8 mouse cellular contexts compared by ENCODE assay signal in genomic region chr16:22358701-22359354, GRCm38 (mm10).
A peak's percentile ranks its signal among the peaks of the same experiment; 100 is the strongest.
DNase-seq lines count a peak whose midpoint lies in the region; ATAC-seq and TF ChIP-seq lines count a peak whose summit lies in the region.

No protein-coding gene starts in this region.

- no peak overlapping the region for H3K4me3 ChIP-seq in kidney, postnatal 0 days (replicated peaks; ENCODE audit: low read depth, low read length)
- no peak overlapping the region for H3K4me3 ChIP-seq in hindbrain, embryonic 15.5 days
- H3K4me3 ChIP-seq in liver, postnatal 0 days (ENCODE audit: low read depth, low read length): no peak overlapping the region; the same call in 1 of the 2 replicates

- ATAC-seq in kidney, postnatal 0 days (replicated peaks; ENCODE audit: low FRiP score, low read depth): no peak
- no peak for ATAC-seq in hindbrain, embryonic 15.5 days (ENCODE audit: low FRiP score, low read depth)
- ATAC-seq in liver, postnatal 0 days: no peak; the same call in 1 of the 2 replicates

- peak overlapping the region; percentile 44 for H3K4me2 ChIP-seq in kidney, postnatal 0 days (ENCODE audit: low read length)
- peak overlapping the region; percentile 36 for H3K4me2 ChIP-seq in hindbrain, embryonic 15.5 days
- peak overlapping the region; percentile 44 for H3K4me2 ChIP-seq in liver, postnatal 0 days (ENCODE audit: low read depth, low read length)

- no peaks in the 10 kb centered on the region for H3K36me3 ChIP-seq in kidney, postnatal 0 days (ENCODE audit: insufficient read depth, low read length)
- no peaks in the 10 kb centered on the region for H3K36me3 ChIP-seq in hindbrain, embryonic 15.5 days
- H3K36me3 ChIP-seq in liver, postnatal 0 days (replicated peaks; ENCODE audit: insufficient read depth, low read length): no peaks in the 10 kb centered on the region

- 18% methylated on average over 18 of the region's 18 CpGs for WGBS in kidney, postnatal 0 days
- WGBS in hindbrain, embryonic 15.5 days: 24% methylated on average over 18 of the region's 18 CpGs
- 12% methylated on average over 18 of the region's 18 CpGs for WGBS in liver, postnatal 0 days (ENCODE audit: insufficient replicate concordance)

- DNase-seq in kidney, postnatal 0 days (ENCODE audit: low spot score): no peak
- no peak for DNase-seq in kidney, adult 8-10 months
- DNase-seq in adrenal gland, postnatal 36 days: peak; percentile 7 to 39
- DNase-seq in gastrocnemius, postnatal 10 days: peak; percentile 11
- DNase-seq in liver, postnatal 0 days: peak; percentile 18
- DNase-seq in skeletal muscle tissue, adult 2 months (ENCODE audit: low read depth, low spot score): peak; percentile 63
- no peak for DNase-seq in yolk sac, embryonic 10.5 days (ENCODE audit: low spot score)

- no peak for TF ChIP-seq CTCF in kidney, postnatal 0 days (IDR thresholded peaks at IDR 0.05; ENCODE audit: low read depth)
- TF ChIP-seq CTCF in liver, postnatal 0 days (IDR thresholded peaks at IDR 0.05; ENCODE audit: low read depth): no peak

- no peak overlapping the region for H3K9ac ChIP-seq in kidney, postnatal 0 days (ENCODE audit: low read depth, low read length)
- H3K9ac ChIP-seq in hindbrain, embryonic 15.5 days: no peak overlapping the region
- H3K9ac ChIP-seq in liver, postnatal 0 days (replicated peaks): 0 out of 2 replicates have a peak overlapping the region, but pooled peaks have one; percentile 1

- no peak for TF ChIP-seq EP300 in liver, postnatal 0 days (IDR thresholded peaks at IDR 0.05; ENCODE audit: low read depth)

- no peaks in the 10 kb centered on the region for H3K4me1 ChIP-seq in kidney, postnatal 0 days (replicated peaks; ENCODE audit: insufficient read depth, low read length)
- H3K4me1 ChIP-seq in hindbrain, embryonic 15.5 days (replicated peaks): peaks cover 8% of the 10 kb centered on the region; the same call in 1 of the 2 replicates
- peaks cover 6% of the 10 kb centered on the region; the same call in 1 of the 2 replicates for H3K4me1 ChIP-seq in liver, postnatal 0 days (ENCODE audit: insufficient read depth)

- no peaks in the 10 kb centered on the region for H3K27me3 ChIP-seq in kidney, postnatal 0 days (ENCODE audit: insufficient read depth, low read length)
- no peaks in the 10 kb centered on the region for H3K27me3 ChIP-seq in hindbrain, embryonic 15.5 days
- H3K27me3 ChIP-seq in liver, postnatal 0 days (ENCODE audit: insufficient read depth, low read length): no peaks in the 10 kb centered on the region

- H3K9me3 ChIP-seq in kidney, postnatal 0 days (replicated peaks; ENCODE audit: low read length): no peaks in the 10 kb centered on the region
- no peaks in the 10 kb centered on the region for H3K9me3 ChIP-seq in hindbrain, embryonic 15.5 days
- H3K9me3 ChIP-seq in liver, postnatal 0 days (ENCODE audit: low read length): no peaks in the 10 kb centered on the region

- H3K27ac ChIP-seq in kidney, postnatal 0 days: no peak overlapping the region
- no peak overlapping the region for H3K27ac ChIP-seq in hindbrain, embryonic 15.5 days (replicated peaks)
- peak overlapping the region; percentile 56; the same call in 1 of the 2 replicates for H3K27ac ChIP-seq in liver, postnatal 0 days (ENCODE audit: low read depth)

Comparison
In these comparisons a context has a peak if more than half of its experiments do, and no peak if none do; other contexts are left out.
1. DNase-seq: peak in adrenal gland, postnatal 36 days (2 of 2), gastrocnemius, postnatal 10 days (single experiment), liver, postnatal 0 days (single experiment) and skeletal muscle tissue, adult 2 months (single experiment); none in kidney, postnatal 0 days (single experiment), kidney, adult 8-10 months (0 of 2) and yolk sac, embryonic 10.5 days (single experiment).
2. Peak in every context shown above with its lines, with median percentiles within 50 percentile points of each other: H3K4me2 ChIP-seq.